Mouse (Mus musculus): ENCODE results near the gene Sp4.

Sp4 gene

GRCm38 (mm10) chr12:118301072-118301865 lies at the start of gene Sp4:
TSS of gene Sp4 (minus strand) at chr12:118301440.
- peak; percentile 87 to 93 for DNase-seq

GRCm38 (mm10) chr12:118339107-118339506 lies 37.9 kb upstream of the Sp4 start:
- no peak for DNase-seq

GRCm38 (mm10) chr12:118338243-118338642 lies 37.0 kb upstream of the Sp4 start:
- DNase-seq = no peak

GRCm38 (mm10) chr12:118337291-118337690 lies 36.1 kb upstream of the Sp4 start:
- no peak for DNase-seq

GRCm38 (mm10) chr12:118328739-118329249 lies 27.6 kb upstream of the Sp4 start:
- no peak for DNase-seq

GRCm38 (mm10) chr12:118327566-118327965 lies 26.3 kb upstream of the Sp4 start:
- DNase-seq = no peak

GRCm38 (mm10) chr12:118326161-118326560 lies 24.9 kb upstream of the Sp4 start:
- DNase-seq = no peak

- DNase-seq = no peak
These were observed 18.8 kb upstream of the Sp4 start for GRCm38 (mm10) chr12:118320076-118320475.

- DNase-seq = no peak
These were observed 13.2 kb upstream of the Sp4 start for GRCm38 (mm10) chr12:118314477-118314845.

GRCm38 (mm10) chr12:118313805-118314476 lies 12.7 kb upstream of the Sp4 start:
- no peak for DNase-seq

- DNase-seq = no peak
These were observed 2.3 kb upstream of the Sp4 start for GRCm38 (mm10) chr12:118303586-118303985.

GRCm38 (mm10) chr12:118303066-118303465 lies 1.8 kb upstream of the Sp4 start:
- DNase-seq = no peak

- DNase-seq = peak; percentile 99 to 100
These were observed 911 bp upstream of the Sp4 start for GRCm38 (mm10) chr12:118301866-118302835.

- no peak for DNase-seq
These were observed 527 bp downstream of the Sp4 start for GRCm38 (mm10) chr12:118300754-118301071.

GRCm38 (mm10) chr12:118299956-118300355 lies 1.3 kb downstream of the Sp4 start:
- DNase-seq = peak in 1 of 2 experiments; percentile 13

GRCm38 (mm10) chr12:118299172-118299571 lies 2.1 kb downstream of the Sp4 start:
- peak in 1 of 2 experiments; percentile 6 for DNase-seq

- no peak for DNase-seq
These were observed 2.7 kb downstream of the Sp4 start for GRCm38 (mm10) chr12:118298516-118298915.

- no peak for DNase-seq
These were observed 5.0 kb downstream of the Sp4 start for GRCm38 (mm10) chr12:118296236-118296635.

GRCm38 (mm10) chr12:118295793-118296192 lies 5.4 kb downstream of the Sp4 start:
- no peak for DNase-seq

- no peak for DNase-seq
These were observed 12.3 kb downstream of the Sp4 start for GRCm38 (mm10) chr12:118288947-118289346.

- no peak for DNase-seq
These were observed 16.1 kb downstream of the Sp4 start for GRCm38 (mm10) chr12:118285099-118285498.

GRCm38 (mm10) chr12:118281961-118282360 lies 19.3 kb downstream of the Sp4 start:
- DNase-seq = no peak

- no peak for DNase-seq
These were observed 24.9 kb downstream of the Sp4 start for GRCm38 (mm10) chr12:118276385-118276784.

Measured in thymus, postnatal 36 days (tissue).